Mouse (Mus musculus): ENCODE measurements around the gene Angel2.
"Not testable (repeated sequence)": the region's sequence is repeated elsewhere in the genome, so short reads cannot be mapped to it uniquely, and the experiment has no call there.

Angel2 gene

DNA sequence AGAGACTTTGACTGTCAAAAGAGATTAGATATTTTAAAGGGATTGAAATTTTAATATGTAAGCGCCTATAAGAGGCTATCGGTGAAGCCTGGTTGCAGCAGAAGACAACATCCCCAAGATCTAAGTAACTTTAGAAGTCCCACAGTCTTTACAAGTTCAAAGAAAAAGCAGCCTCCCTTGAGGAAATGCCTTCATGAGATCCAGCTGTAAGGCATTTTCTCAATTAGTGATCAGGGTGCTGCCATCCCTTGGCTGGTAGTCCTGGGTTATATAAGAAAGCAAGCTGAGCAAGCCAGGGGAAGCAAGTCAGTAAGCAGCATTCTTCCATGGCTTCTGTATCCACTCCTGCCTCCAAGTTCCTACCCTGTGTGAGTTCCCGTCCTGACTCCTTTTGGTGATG, at the start of gene Angel2:
Gene Angel2, plus strand, starts transcription at position 301 of the 400 bp plus-strand sequence.
- DNase-seq, result not testable (repeated sequence)

DNA sequence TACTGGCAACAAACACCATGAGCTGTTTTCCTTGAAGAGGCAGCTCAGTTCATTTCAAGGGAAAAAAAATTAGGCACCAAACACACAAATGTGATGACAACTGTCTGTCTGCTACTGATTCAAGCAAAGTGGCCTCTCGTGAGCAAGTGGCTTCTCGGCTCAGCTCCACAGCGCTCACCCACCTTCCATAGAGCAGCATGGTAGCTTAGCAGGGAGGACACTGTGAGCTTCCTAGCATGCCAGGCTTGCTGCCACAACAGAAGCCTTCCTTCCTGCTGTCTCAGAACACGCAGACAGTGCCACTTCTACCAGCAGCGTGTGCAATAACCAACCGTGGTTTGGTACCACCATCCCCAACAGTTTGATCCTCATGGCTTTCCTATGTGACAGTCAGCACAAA, 49.2 kb upstream of the Angel2 start:
- DNase-seq, result no peak

DNA sequence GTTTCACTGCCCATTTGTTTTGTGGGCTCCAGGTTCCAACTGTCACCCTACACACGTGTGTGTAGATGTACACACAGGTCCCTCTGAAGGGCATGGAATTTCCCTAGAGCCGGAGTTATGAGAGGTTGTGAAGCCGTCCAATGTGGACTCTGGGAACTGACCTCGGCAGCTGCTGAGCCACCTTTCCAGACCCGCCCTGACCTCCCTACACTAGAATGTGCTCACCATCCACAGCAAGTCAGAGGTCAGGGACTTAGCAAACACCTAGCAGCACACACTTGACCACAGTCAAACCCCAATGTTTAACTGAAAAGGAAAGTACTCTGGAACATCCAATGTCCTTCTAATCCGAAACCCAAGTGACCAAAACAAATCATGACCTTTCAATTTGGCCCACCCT, 44.3 kb upstream of the Angel2 start:
- no peak for DNase-seq

DNA sequence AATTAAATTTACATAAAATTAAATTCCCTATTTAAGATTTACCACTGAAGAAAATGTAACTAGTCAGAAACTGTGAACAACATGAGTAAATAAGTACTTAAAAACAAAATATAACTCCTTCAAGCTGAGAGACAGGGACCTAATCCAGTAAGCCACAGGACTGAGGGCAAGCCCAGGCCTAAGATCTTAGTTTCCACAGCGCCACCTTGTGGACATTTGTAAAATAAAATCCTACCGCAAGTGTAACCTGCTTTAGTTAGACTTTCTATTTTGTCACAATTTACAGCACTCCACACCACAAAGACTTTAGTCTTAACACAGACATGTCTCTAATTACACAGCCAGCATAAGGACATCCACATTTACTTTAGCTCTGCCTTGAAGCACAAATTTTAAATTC, 43.5 kb upstream of the Angel2 start:
- peak; percentile 31 for DNase-seq

DNA sequence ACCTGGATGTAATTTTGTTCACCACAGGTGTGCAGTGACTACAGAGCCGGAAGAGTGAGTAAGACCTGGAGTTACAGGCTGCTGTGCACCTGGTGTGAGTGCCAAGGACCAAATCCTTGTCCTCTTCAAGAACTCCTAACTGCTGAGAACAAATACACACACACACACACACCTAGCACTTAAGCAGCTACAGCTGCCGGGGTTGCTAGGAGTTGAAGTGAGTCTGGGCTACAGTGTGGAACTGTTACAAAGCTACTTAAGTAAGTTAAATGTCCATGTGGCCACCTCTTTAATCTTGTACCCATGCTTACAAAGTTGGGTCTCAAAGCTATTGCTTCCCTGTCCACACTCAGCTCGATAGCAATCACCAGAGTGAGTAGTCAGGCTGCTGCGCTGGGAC, 38.9 kb upstream of the Angel2 start:
- DNase-seq, result no peak

DNA sequence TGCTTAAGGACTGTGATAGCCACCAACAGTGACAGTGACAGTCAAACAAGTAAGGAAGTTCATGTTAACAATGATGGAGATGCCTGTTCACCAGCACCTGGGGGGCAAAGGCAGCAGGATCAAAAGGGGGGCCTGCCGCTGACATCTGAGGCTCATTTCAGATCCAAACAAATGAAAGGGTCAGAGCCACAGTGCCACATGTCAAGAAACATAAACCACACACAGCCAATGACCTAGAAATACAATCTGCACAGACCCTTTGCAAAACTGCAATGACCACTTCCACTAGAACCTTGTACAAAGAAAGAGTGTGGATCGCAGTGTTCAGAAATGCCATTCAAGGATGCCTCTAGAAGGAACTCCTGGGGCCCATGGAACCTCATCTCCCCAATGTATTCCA, 36.9 kb upstream of the Angel2 start:
- no peak for DNase-seq

DNA sequence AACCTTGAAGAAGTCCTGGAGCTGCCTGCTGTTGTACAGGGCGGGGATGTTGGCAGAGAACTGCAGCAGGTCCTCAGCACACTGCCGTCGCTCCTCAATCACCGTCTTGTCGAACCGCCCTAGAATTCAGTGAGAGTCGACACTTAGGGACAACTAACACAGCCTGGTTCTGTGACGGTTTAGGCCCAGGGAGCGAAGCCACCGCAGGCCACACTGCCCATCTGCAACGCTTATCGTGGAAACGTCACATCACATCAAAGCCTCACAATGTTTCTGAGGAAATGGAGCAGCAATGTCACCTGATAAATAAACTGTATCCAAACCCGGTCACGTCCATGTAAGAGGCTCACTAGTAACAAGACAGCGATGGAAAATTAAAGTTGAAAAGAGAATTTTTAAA, 36.3 kb upstream of the Angel2 start:
- no peak for DNase-seq

DNA sequence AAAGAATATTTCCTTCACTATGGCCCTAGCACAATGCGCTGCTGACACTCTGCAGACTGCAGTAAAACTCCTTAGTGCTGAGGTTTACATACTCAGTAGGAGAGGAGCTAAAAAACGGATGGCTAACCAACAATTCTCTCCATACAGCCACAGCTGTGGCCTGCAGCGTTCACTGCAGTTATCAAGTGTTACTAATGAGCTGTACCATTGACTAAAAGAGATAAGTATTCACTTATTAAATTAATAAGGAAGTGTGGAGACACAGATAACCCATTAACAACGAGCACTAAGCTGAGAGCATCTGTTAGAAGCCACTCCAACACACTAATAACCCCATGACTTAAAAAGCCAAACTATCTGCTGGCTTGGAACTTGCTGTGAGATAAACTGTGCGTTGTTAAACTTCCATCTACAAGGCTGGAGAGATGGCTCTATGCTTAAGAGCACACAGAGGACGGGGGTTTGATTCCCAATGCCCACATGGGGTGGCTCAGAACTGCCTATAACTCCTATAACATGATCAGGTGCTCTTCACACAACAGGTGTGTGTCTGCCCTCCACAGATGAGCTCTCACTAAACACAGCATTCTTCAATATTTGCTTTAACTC, 31.2 kb upstream of the Angel2 start:
- DNase-seq, result no peak

DNA sequence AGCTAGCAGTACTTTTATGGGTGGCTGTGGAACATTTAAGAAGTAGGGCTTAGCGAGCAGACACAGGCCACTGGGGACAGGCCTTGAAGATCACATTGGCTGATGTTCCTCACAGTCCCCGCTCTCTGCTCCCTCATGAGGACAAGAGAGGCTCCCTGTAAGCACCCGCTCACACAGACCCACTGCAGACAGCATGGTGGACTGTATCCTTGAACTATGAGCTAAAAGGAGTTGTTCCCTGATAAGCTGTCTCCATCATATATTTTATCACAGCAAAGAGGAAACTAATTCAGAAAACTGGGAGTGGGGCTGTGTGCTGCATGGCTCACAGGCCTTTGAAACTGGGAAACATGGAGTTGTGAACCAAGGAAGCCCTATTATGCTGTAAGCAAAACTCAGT, 26.7 kb upstream of the Angel2 start:
- no peak for DNase-seq

DNA sequence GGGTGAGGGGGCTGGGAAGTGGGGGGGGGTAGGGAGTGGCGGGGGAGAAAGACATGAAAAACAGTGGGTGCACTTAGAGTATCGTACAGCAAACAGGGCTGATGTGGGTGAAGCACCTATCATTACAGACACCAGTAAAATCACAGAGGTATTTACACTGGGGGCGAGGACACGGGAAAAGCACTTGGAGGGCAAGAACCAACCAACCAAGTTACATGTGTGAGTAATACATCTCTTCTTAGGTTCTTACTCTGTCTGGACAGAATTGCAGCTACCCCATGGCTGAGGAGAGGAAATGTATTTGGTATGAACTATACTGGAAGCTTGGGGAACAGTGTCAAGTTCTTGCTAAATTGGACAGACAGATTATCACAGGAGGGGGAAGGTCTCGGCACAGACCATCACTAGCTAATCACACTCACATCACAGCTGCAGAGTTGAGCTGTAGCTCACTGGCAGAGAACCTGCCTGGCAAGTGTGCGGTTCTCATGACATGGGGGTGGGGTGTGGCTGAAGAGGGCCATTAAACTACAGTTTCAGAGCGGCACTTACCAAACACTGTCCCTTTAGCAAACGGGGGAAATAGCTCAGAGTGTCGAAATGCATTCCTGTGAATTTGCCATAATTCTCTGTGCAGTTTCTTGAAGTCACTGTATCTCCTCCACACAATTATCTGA, 25.9 kb upstream of the Angel2 start:
- DNase-seq, result no peak

DNA sequence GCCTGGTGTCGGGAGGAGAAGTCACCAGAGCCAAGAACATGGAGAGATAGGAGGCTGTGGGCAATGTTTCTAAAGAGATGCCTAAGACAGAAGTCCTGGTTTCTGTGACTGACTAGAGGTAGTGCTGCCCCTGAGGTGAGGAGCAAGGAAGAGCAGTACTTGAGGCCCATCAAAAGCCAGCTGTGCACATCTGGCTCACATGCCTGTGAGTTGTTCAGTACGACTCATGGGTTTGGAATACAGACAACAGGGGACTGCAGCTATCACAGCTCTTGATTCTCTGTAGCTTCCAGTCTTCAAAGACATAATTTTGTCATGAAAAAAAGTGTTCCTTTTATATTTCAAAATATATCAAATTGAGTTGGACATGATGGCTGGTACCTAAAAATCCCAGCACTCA, 23.8 kb upstream of the Angel2 start:
- no peak for DNase-seq

DNA sequence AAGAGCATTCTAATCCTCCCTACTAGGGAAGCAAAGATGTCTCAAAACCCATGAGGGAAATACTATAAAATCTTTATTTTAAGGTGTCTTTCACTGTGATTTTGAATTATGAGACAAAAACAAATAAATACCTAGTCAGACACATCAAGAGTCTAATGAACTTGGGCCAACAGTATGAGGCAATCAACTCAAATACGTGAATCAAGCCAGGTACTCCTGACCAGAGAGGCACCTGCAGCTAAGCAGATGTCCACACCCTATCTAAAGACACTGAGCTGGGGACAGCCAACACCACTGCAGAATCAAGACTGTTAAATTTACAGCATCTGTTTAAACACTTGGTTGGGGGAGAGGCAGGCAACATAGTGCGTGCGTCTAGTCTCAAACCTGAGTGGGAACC, 20.8 kb upstream of the Angel2 start:
- no peak for DNase-seq

DNA sequence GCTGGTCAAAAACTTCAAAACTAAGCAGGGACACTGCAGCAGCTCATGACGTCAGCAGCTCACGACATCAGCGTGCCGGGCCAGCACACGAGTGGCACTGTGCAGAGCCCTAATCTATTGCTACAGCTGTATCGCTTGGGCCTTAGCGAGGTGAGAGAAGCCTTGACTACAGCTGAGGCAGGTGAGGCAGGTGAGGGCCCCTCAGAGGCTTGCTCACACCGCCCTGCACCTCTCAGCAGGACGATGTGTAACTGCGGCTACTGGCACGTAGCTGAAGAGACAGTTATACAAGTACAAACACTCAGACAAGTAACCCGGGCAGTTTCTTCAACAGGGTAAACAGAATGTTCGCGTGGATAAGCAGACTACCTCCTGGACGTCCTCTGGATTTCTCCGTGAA, 20.2 kb upstream of the Angel2 start:
- no peak for DNase-seq

DNA sequence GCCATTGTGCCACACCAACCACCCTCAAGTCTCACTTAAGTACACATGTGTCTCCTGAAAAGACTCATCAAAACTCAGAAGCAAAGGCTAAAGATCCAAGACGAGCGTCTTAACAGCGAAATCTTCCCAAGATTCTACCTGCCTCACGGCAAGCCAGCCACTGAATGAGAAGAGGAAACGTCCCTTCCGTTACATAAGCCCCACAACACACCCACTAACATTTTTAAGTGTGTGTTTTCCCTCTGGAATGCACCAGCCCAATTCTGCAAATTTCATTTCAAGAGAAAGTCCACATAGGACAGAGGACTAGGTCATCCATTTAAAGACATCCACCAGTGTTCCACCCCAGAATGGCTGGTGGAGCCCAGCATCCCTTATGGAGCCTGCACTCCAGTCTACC, 14.1 kb upstream of the Angel2 start:
- DNase-seq, result no peak

DNA sequence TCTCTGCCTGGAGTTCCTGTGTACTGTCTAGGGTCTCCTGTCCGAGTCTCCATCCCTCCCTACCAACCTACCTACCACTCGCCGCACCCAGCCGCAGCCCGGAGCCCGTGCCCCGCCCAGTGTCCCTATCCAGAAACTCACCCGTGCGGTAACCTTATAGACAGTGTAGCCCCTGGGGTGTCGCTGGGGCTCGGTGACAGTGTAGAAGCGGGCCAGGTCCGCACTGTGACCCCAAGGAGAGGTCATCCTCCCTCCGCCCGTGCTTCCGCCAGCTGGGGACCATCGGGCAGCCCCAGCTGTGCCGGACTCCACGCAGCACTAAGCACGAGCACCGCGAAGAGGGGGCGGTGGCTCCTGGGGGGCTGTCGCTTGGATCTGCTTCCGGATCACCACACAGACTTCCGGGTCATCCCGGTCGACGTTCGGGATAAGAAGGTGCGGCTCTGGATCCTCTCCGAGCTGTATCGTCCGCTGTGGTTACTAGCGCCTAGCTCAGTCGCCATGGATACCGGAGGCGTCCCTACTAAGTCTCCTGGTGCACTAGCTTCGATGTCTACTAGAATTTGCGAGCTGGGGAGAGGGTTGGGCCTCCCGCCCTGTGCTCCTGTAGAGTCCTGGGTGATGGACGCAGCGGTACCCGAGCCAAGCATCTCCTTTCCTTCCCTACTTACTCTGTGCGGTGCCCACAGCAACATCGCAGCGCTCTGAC, 13.3 kb upstream of the Angel2 start, which contains the start of gene Rps6kc1:
Gene Rps6kc1, minus strand, starts transcription at position 356 of the 709 bp plus-strand sequence.
- peak; percentile 77 for DNase-seq

DNA sequence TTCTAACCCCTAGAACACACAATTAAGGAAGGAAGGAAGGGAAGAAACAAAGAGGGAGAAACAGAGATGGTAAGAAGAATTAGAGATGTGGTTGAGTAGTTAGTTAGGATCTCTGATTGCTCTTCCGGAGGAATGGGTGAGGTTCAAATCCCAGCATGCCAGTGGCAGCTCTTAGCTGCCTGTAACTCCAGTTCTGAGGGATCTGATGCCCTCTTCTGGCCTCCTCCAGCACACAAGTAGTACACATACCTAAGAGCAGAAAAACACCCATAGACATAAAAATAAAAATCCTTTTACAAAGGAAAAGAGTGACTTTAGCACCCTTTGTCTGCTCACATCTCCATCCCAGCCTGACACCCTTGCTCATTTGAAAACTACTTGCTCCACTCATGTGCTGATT, 12.3 kb upstream of the Angel2 start:
- no peak for DNase-seq

DNA sequence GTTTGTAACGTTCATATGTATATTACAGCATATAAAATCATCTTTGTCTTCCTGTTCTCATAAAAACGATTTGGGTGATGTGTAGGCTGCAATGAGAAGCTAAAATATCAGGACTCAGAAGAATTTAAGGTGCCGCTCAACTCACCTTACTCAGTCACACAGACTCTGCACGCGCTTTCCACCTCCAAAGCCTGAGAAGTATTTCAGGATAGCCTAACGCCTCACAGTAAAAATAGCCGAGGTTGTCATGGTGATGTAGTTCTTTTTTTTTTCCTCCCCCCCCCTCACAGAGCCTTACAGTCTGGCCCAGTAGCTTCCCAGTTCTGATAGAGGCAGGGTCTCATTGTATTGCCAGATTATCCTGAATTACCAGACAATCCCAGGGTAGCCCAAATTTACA, 6.0 kb upstream of the Angel2 start:
- DNase-seq, result no peak

DNA sequence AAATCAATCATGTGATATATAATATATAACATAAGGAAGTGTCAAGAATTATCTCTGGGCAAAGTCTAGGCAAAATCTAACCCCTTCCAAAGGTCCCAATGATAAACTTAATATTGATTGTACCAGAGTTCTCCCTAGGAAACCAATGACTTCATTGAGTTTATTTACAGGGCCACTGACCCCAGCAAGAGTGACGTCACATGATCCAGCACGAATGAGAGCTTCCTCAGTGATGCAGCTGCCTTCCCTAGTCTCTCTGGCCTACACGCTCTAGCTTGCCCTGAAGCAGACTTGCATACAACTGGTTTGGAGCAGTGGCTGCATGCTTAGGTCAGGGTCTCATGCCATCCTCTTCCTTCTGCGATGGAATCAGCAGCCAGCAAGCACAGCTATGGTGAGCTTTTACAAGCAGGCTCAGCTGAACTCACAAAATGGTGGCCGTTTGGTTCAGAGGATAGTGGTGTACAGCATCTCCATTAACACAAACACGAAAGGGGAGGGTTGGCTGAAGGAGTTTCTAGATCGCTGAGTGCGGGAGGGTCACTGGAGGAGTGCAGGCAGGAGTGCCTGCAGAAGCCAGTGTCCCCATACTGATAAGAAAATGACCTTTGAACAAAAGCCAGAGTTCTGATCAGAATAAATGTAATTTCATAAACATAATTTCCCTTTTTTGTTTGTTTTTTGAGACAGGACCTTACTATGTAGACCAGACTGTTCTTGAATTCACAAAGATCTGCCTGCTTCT, 5.0 kb upstream of the Angel2 start:
- DNase-seq, result no peak

DNA sequence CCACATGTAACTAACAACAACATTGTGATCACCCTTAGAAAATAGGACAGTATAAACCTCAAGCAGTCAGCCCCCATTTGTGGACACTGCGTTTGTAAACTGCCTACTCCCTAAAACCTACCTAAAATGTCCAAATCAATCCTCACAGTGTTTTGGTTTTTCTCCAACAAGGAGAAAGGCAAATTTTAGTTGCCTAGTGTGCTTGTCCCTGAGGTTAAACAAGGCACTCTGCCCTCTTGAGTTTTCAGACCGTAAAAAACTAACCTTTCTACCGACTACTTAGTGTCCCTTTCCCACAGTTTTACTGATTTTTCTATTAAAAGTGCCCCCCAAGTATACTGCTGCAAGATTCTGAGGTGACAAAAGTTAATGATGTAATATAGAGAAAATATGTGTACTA, 2.4 kb downstream of the Angel2 start:
- no peak for DNase-seq

DNA sequence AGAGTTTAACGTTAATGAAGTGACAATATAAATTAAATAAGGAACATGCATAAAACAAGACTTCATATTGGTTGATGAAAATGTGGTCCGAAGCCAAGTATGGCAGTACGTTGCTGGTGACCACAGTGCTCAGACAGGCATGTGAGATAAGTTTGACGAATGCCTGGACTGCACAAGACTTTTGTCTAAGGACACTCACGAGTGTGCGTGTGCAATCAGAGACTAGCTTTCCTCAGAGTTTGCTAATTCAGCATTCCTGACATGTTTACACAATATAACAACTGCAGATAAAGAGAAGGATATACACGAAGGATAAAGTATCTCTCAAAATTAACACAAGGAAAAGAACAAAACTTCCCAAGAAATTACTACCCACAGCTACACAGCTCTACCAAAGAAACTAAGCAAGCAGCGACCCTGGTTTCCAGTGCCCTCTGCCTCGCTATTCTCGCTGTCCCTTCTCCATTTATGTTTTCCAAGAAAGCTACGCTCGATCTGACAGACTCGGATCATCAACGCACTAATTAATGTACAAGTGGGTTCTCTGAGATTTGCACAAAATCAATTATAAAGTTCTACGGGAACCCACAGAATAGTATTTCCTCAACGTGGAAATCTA, 2.9 kb downstream of the Angel2 start:
- DNase-seq, result no peak

DNA sequence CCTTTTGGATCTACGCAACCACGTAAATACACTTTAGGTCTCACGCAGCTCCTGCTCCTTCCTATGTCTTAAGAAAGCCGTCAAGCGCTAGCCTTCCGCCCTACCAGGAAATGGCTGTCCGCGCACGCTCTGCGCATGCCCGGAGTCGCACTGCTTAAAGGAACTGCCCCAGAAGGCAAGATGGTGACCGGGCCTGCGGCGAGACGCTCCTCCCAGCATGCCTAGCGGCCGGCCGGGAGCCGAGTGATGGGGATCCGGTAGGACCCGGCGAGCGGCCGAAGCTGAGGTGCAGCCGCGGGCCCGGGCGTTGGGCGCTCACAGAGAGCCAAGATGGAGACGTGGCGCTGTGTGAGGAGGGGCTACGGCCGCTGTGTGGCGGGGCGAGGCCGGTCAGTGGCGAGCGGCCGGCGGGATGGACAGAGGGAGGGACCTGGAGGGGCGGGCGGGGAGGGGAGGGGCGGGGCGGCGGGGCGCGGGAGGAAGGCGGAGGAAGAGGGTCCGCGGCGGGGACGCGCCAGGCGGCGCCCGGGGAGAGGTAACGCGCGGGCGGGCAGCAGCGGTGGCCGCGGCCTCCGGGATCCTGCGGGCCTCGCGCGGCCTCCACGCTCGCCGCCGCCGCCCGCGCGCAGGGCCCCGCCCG, 3.6 kb downstream of the Angel2 start:
- DNase-seq, result peak; percentile 97

DNA sequence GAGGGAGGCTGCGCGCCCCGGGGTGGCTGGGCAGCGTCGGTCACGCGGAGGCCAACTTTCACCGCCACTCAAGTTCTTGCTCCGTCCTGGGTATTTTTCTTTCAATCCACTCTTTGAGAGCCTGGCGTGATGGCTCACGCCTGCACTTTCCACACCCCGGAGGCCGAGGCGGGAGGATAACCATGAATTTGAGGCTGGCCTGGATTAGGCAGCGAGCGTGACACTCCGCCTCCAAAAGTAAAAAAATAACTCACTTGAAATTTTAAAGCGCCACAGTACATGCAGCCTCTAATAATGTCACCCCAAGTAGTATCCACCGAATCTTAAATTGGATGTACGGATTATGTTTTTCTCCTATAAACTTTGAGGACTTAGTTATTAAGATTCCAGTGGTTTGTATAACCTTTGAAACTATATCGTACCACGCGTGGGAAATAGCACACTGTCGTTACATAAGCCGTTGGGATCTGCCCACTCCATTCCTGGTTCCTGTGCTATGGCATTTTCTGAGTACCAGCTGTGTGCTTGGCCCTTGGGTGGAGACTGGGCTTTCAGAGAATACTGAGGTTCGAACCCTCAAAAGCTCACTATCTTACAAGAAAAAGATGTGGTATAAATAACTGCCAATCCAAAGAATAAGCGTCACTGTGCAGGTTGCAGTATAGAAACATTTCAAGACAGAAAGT, 4.2 kb downstream of the Angel2 start:
- DNase-seq, result peak; percentile 38

All from cerebellum, adult 11 months (tissue).